ENCODE assay signal across 10 mouse cellular contexts in genomic region chr5:140726062-140726839, GRCm38 (mm10). TPM values are rescaled to one million over a fixed set of nuclear protein-coding genes. Genes with fewer than 3 reads are reported as not detected.
DNase-seq lines count a peak whose midpoint lies in the region; ATAC-seq and TF ChIP-seq lines count a peak whose summit lies in the region.
"Had no signal": no experiment of that assay in that cellular context is flagged by ENCODE, and none has a peak within 500 bp of the region (broad histone marks: within the 10 kb centered on the region; RNA-seq: fewer than 3 reads in every experiment).

No protein-coding gene starts in this region.

- WGBS in embryonic facial prominence, embryonic 11.5 days: 76% methylated on average over 7 of the region's 7 CpGs
- 86% methylated on average over 7 of the region's 7 CpGs for WGBS in embryonic facial prominence, embryonic 10.5 days
- WGBS in forebrain, postnatal 0 days: 49% methylated on average over 7 of the region's 7 CpGs
- WGBS in midbrain, embryonic 13.5 days: 67% methylated on average over 7 of the region's 7 CpGs
- WGBS in lung, postnatal 0 days: 73% methylated on average over 7 of the region's 7 CpGs

- H3K4me3 ChIP-seq in embryonic facial prominence, embryonic 11.5 days (ENCODE audit: low read depth, low read length): no peak overlapping the region
- no peak overlapping the region for H3K4me3 ChIP-seq in embryonic facial prominence, embryonic 10.5 days
- H3K4me3 ChIP-seq in forebrain, postnatal 0 days (ENCODE audit: low read depth, low read length): no peak overlapping the region
- H3K4me3 ChIP-seq in midbrain, embryonic 13.5 days (replicated peaks): no peak overlapping the region
- H3K4me3 ChIP-seq in lung, postnatal 0 days (ENCODE audit: low read depth, low read length): no peak overlapping the region

- 0 out of 2 replicates have a peak, but pooled peaks have one; percentile 10 for ATAC-seq in embryonic facial prominence, embryonic 11.5 days (replicated peaks; ENCODE audit: insufficient number of reproducible peaks, low FRiP score, low TSS enrichment, low read depth)
- ATAC-seq in forebrain, postnatal 0 days: peak; percentile 74
- peak; percentile 72 for ATAC-seq in midbrain, embryonic 13.5 days
- no peak for ATAC-seq in lung, postnatal 0 days

- H3K36me3 ChIP-seq in embryonic facial prominence, embryonic 11.5 days (replicated peaks; ENCODE audit: control insufficient read depth, insufficient read depth, low read depth, low read length): no peaks in the 10 kb centered on the region
- no peaks in the 10 kb centered on the region for H3K36me3 ChIP-seq in embryonic facial prominence, embryonic 10.5 days (replicated peaks)
- H3K36me3 ChIP-seq in forebrain, postnatal 0 days (ENCODE audit: insufficient read depth): no peaks in the 10 kb centered on the region
- H3K36me3 ChIP-seq in midbrain, embryonic 13.5 days: no peaks in the 10 kb centered on the region
- H3K36me3 ChIP-seq in lung, postnatal 0 days (ENCODE audit: insufficient read depth, low read length): no peaks in the 10 kb centered on the region

- no peak for DNase-seq in embryonic facial prominence, embryonic 11.5 days (ENCODE audit: low spot score)
- no peak for DNase-seq in embryonic facial prominence, embryonic 10.5 days (ENCODE audit: low spot score)
- DNase-seq in Muller cell, postnatal 12 days (ENCODE audit: inconsistent ontology term): peak; percentile 87
- DNase-seq in forebrain, postnatal 0 days: peak; percentile 75
- DNase-seq in urinary bladder, postnatal 10 days (ENCODE audit: low spot score): no peak
- DNase-seq in urinary bladder, postnatal 25 days (ENCODE audit: low spot score): no peak
- no peak for DNase-seq in lung, postnatal 0 days (ENCODE audit: low spot score)
- DNase-seq: kidney, adult 9 months had no signal

- TF ChIP-seq CTCF in forebrain, postnatal 0 days (IDR thresholded peaks at IDR 0.05; ENCODE audit: low read depth): no peak
- TF ChIP-seq CTCF in lung, postnatal 0 days (IDR thresholded peaks at IDR 0.05): no peak

- no peak for TF ChIP-seq EP300 in lung, postnatal 0 days (IDR thresholded peaks at IDR 0.05)

- no peak overlapping the region for H3K9ac ChIP-seq in embryonic facial prominence, embryonic 11.5 days (replicated peaks; ENCODE audit: low read length)
- H3K9ac ChIP-seq in forebrain, postnatal 0 days: no peak overlapping the region
- no peak overlapping the region for H3K9ac ChIP-seq in midbrain, embryonic 13.5 days (replicated peaks)
- no peak overlapping the region for H3K9ac ChIP-seq in lung, postnatal 0 days (replicated peaks; ENCODE audit: low read depth)

- no peak overlapping the region for H3K27ac ChIP-seq in embryonic facial prominence, embryonic 11.5 days (replicated peaks; ENCODE audit: low read depth, low read length)
- no peak overlapping the region for H3K27ac ChIP-seq in embryonic facial prominence, embryonic 10.5 days (replicated peaks)
- peak overlapping the region; percentile 50; the same call in 1 of the 2 replicates for H3K27ac ChIP-seq in forebrain, postnatal 0 days (ENCODE audit: low read depth, low read length)
- H3K27ac ChIP-seq in midbrain, embryonic 13.5 days: peak overlapping the region; percentile 72
- no peak overlapping the region for H3K27ac ChIP-seq in lung, postnatal 0 days (ENCODE audit: low read length)
- H3K27ac ChIP-seq: macrophage had no signal

- no peak overlapping the region for H3K4me2 ChIP-seq in embryonic facial prominence, embryonic 11.5 days (ENCODE audit: low read depth, low read length)
- no peak overlapping the region for H3K4me2 ChIP-seq in forebrain, postnatal 0 days (ENCODE audit: low read depth)
- H3K4me2 ChIP-seq in midbrain, embryonic 13.5 days (replicated peaks): no peak overlapping the region
- no peak overlapping the region for H3K4me2 ChIP-seq in lung, postnatal 0 days (replicated peaks; ENCODE audit: low read depth, low read length)

- H3K27me3 ChIP-seq in embryonic facial prominence, embryonic 11.5 days (ENCODE audit: control insufficient read depth, insufficient read depth, low read length): no peaks in the 10 kb centered on the region
- H3K27me3 ChIP-seq in embryonic facial prominence, embryonic 10.5 days (replicated peaks; ENCODE audit: low read depth, poor library complexity, severe bottlenecking): no peaks in the 10 kb centered on the region
- H3K27me3 ChIP-seq in forebrain, postnatal 0 days (ENCODE audit: insufficient read depth, low read length): no peaks in the 10 kb centered on the region
- H3K27me3 ChIP-seq in midbrain, embryonic 13.5 days: no peaks in the 10 kb centered on the region
- no peaks in the 10 kb centered on the region for H3K27me3 ChIP-seq in lung, postnatal 0 days (replicated peaks; ENCODE audit: insufficient read depth, low read length)

- no peaks in the 10 kb centered on the region for H3K9me3 ChIP-seq in embryonic facial prominence, embryonic 11.5 days (replicated peaks; ENCODE audit: control insufficient read depth, low read length)
- H3K9me3 ChIP-seq in embryonic facial prominence, embryonic 10.5 days: no peaks in the 10 kb centered on the region
- no peaks in the 10 kb centered on the region for H3K9me3 ChIP-seq in forebrain, postnatal 0 days (ENCODE audit: low read length)
- no peaks in the 10 kb centered on the region for H3K9me3 ChIP-seq in midbrain, embryonic 13.5 days
- H3K9me3 ChIP-seq in lung, postnatal 0 days (ENCODE audit: low read length): no peaks in the 10 kb centered on the region

- no peaks in the 10 kb centered on the region for H3K4me1 ChIP-seq in embryonic facial prominence, embryonic 11.5 days (ENCODE audit: control insufficient read depth, insufficient read depth, low read length)
- no peaks in the 10 kb centered on the region for H3K4me1 ChIP-seq in embryonic facial prominence, embryonic 10.5 days
- H3K4me1 ChIP-seq in forebrain, postnatal 0 days (ENCODE audit: insufficient read depth): peaks cover 14% of the 10 kb centered on the region
- peaks cover 27% of the 10 kb centered on the region for H3K4me1 ChIP-seq in midbrain, embryonic 13.5 days (replicated peaks)
- no peaks in the 10 kb centered on the region for H3K4me1 ChIP-seq in lung, postnatal 0 days (ENCODE audit: insufficient read depth, low read depth, low read length)

RNA-seq across cellular contexts. Expression of gene Amz1, which starts 2.3 kb away (rescaled TPM):
- 0.61 and 0.76 TPM in 2 replicates for polyA plus RNA-seq in embryonic facial prominence, embryonic 11.5 days (2014; fragmentation: Nextera tagmentation; extraction: Ambion mirVana)
- 0.79 and 0.82 TPM in 2 replicates for polyA plus RNA-seq in embryonic facial prominence, embryonic 10.5 days (2016; fragmentation: Nextera tagmentation; extraction: Ambion mirVana)
- 12.1 and 12.2 TPM in 2 replicates for total RNA-seq in forebrain, postnatal 0 days (2014; rRNA removed)
- polyA plus RNA-seq in forebrain, postnatal 0 days (2015; fragmentation: Nextera tagmentation; extraction: Ambion mirVana): 8.7 and 14.2 TPM in 2 replicates
- polyA plus RNA-seq in midbrain, embryonic 13.5 days (2015; fragmentation: Nextera tagmentation; extraction: Ambion mirVana): 2.1 and 3.2 TPM in 2 replicates
- polyA plus RNA-seq in lung, postnatal 0 days (2015; fragmentation: Nextera tagmentation; extraction: Ambion mirVana): 2.7 and 3.3 TPM in 2 replicates

RNA-seq across cellular contexts. Expression of gene Brat1, which starts 21.4 kb away (rescaled TPM):
- 8.8 and 10.3 TPM in 2 replicates for polyA plus RNA-seq in embryonic facial prominence, embryonic 11.5 days (2014; fragmentation: Nextera tagmentation; extraction: Ambion mirVana)
- polyA plus RNA-seq in embryonic facial prominence, embryonic 10.5 days (2016; fragmentation: Nextera tagmentation; extraction: Ambion mirVana): 22.8 and 24.9 TPM in 2 replicates
- total RNA-seq in forebrain, postnatal 0 days (2014; rRNA removed): 30.0 and 39.1 TPM in 2 replicates
- polyA plus RNA-seq in forebrain, postnatal 0 days (2015; fragmentation: Nextera tagmentation; extraction: Ambion mirVana): 15.8 and 17.4 TPM in 2 replicates
- 20.7 and 22.4 TPM in 2 replicates for polyA plus RNA-seq in midbrain, embryonic 13.5 days (2015; fragmentation: Nextera tagmentation; extraction: Ambion mirVana)
- 15.2 and 16.1 TPM in 2 replicates for polyA plus RNA-seq in lung, postnatal 0 days (2015; fragmentation: Nextera tagmentation; extraction: Ambion mirVana)

RNA-seq across cellular contexts. Expression of gene Iqce, which starts 24.1 kb away (rescaled TPM):
- polyA plus RNA-seq in embryonic facial prominence, embryonic 11.5 days (2014; fragmentation: Nextera tagmentation; extraction: Ambion mirVana): 13.5 and 16.5 TPM in 2 replicates
- 27.4 and 28.2 TPM in 2 replicates for polyA plus RNA-seq in embryonic facial prominence, embryonic 10.5 days (2016; fragmentation: Nextera tagmentation; extraction: Ambion mirVana)
- 30.6 TPM in 2 replicates for total RNA-seq in forebrain, postnatal 0 days (2014; rRNA removed)
- polyA plus RNA-seq in forebrain, postnatal 0 days (2015; fragmentation: Nextera tagmentation; extraction: Ambion mirVana): 19.0 and 27.1 TPM in 2 replicates
- 24.4 and 26.0 TPM in 2 replicates for polyA plus RNA-seq in midbrain, embryonic 13.5 days (2015; fragmentation: Nextera tagmentation; extraction: Ambion mirVana)
- polyA plus RNA-seq in lung, postnatal 0 days (2015; fragmentation: Nextera tagmentation; extraction: Ambion mirVana): 10.3 and 11.0 TPM in 2 replicates

Comparison
In these comparisons a context has a peak if more than half of its experiments do, and no peak if none do; other contexts are left out.
1. DNase-seq: peak in Muller cell, postnatal 12 days (single experiment) and forebrain, postnatal 0 days (single experiment); none in embryonic facial prominence, embryonic 11.5 days (single experiment), embryonic facial prominence, embryonic 10.5 days (single experiment), urinary bladder, postnatal 10 days (single experiment), urinary bladder, postnatal 25 days (single experiment) and lung, postnatal 0 days (single experiment).
2. H3K27ac ChIP-seq: peak in forebrain, postnatal 0 days (single experiment) and midbrain, embryonic 13.5 days (single experiment); none in embryonic facial prominence, embryonic 11.5 days (single experiment), embryonic facial prominence, embryonic 10.5 days (single experiment) and lung, postnatal 0 days (single experiment).